Mouse (Mus musculus) liver, adult (tissue): ENCODE results near the gene Mapkapk2.

Experiments
- GATA4 ChIP-seq: IDR thresholded peaks from 2 replicates; pipeline ENCODE4 v1.6.1; 2014; ENCODE audit warnings: mild to moderate bottlenecking, low read length; ENCODE audit not compliant: insufficient replicate concordance

Gene Mapkapk2

GRCm38 (mm10) chr1:131075098-131075791, 22.4 kb downstream of the Mapkapk2 start:
- no peak for TF ChIP-seq GATA4

DNA sequence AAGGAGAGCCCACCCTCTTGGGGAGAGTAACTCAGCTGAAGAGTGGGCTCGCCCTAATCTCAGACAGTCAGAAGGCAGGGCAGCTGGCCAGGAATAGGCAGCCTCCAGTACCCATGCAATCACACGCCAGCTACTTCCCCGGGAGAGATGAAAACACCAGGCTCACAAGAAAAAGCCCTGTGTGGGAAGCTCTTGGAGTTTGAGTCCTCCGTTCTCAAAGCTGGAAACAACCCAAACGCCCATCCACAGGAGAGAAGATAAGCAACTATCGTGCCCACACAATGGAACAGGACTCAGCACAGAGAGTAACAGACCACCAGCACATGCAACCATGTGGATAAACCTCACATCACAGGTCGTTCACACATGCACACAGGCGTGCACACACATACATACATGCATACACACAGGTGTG, 23.1 kb downstream of the Mapkapk2 start:
- no peak for TF ChIP-seq GATA4

GRCm38 (mm10) chr1:131072376-131072990, 25.1 kb downstream of the Mapkapk2 start:
- TF ChIP-seq GATA4, result no peak

- TF ChIP-seq GATA4, result no peak
These were observed 28.6 kb downstream of the Mapkapk2 start for GRCm38 (mm10) chr1:131069010-131069409.

- no peak for TF ChIP-seq GATA4
These were observed 29.5 kb downstream of the Mapkapk2 start for GRCm38 (mm10) chr1:131068011-131068727.

DNA sequence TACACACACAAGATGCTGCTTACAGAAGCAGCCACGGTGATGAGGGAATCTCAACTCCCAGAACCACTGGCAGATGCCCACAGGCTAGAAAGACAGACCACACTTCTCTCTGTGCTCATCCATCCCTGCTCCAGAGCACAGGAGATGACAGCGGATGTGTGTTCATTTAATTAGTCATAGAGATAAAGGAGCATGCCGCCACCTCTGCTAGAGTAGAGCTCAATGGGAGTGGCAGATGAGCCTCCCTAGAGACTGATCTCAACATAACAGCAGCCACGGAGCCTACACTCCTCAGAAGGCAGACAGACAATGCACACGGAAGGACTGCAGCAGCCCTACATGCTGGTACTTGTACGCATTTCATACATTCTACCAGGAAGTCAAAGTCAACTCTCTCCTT, 33.4 kb downstream of the Mapkapk2 start:
- no peak for TF ChIP-seq GATA4

GRCm38 (mm10) chr1:131062821-131063220, 34.8 kb downstream of the Mapkapk2 start:
- no peak for TF ChIP-seq GATA4

GRCm38 (mm10) chr1:131061740-131062254, 35.8 kb downstream of the Mapkapk2 start:
- no peak for TF ChIP-seq GATA4

GRCm38 (mm10) chr1:131060290-131061253, 37.1 kb downstream of the Mapkapk2 start:
- no peak for TF ChIP-seq GATA4

- TF ChIP-seq GATA4, result no peak
These were observed 37.8 kb downstream of the Mapkapk2 start for GRCm38 (mm10) chr1:131059841-131060240.

DNA sequence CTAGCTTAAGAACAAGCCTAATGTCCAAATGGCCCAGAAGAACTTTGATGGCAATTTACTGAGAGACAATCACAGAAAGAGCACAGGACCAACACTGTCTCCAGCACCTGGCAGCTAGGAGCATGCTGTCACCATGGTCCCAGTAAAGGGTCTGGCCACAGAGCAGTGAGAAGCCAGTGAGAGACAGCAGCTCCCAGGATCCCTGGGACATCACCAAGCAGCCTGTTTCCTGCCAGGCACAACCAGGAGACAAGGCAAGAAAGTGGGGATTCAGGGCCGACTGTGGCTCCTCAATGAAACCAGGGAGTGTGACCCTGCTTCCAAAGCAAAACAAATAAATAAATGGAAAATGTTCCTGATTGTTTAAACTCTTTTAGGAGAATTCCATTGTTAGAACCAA, 38.2 kb downstream of the Mapkapk2 start:
- no peak for TF ChIP-seq GATA4

- no peak for TF ChIP-seq GATA4
These were observed 39.2 kb downstream of the Mapkapk2 start for GRCm38 (mm10) chr1:131058431-131058830.

DNA sequence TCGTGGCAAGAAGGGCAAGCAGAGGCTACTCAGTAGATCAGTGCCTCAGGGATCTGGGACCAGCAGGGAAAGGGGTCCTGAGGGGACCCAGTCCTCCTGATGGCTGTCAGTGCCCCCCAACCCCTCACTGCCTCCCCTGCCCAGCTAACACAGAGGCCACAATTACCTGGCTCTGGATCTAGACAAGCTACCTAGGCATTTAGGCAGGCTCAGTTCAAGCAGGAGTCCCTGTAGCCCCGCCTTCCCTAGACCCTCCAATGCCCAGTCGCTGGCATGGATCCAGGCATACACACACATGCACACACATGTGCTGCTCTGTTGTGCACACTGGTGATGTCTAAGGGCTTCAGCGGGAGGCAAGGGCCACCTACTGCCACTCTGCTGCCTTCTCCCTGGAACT, 43.4 kb downstream of the Mapkapk2 start:
- no peak for TF ChIP-seq GATA4

DNA sequence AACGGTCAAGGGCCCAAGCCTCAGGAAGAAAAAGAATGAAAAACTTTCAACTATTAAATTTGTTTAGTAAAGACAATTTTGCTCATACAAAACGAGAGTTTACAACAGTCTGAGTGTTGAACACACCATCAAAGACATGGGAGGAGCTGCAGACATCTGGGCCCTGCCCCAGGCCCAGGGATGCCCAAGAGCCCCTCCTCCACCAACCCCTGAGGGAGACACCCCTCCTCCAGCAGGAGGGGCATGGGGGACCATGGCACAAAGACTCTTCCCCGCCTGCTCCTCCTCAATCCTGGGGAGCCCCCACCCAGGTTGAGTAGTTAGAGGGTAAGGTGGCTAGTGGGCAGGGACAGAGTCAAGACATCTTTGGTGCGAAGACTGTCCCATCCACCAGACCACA, 44.0 kb downstream of the Mapkapk2 start:
- no peak for TF ChIP-seq GATA4

DNA sequence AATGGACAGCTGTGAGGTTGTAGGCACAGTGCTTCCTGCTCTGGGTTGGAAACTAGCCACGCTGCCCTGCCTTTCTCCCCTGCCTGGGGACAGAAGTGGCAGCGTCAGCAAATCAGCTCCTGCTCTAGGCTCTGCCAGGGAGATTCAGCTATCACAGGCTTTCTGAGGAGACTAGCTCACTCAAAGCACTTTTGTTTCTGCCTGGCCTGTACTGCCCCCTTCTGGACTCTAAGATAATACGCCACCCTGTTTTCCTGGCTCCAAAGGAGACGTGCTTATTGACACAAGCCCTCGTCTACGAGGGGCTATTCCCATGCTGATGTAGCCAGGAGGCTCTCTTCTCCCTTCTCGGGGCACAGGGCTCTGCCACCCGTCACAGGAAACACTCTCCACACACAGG, 44.4 kb downstream of the Mapkapk2 start:
- TF ChIP-seq GATA4, result no peak

DNA sequence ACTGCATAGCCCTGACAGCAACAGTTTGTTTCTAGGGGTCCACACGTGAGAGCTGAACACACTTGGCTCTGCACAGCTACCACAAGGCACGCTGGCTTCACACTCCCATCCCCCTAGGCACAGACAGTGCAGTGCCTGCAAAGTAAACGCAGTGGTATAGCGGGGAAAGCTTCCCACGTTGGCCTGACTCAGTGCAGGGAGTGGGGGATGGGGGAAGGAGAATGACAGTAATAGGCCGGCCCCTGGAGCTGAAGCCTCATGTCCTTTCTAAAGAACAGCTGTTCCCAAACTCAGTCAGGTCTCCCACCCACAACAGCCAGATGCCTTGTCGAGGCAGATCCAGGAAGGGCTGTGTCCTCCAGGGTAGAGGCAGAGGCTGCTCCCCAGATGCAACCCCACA, 46.6 kb downstream of the Mapkapk2 start:
- no peak for TF ChIP-seq GATA4
